Mouse (Mus musculus) yolk sac, embryonic 10.5 days (tissue): ENCODE measurements around the gene Casz1.

Experiments
- DNase-seq: peaks from one replicate; pipeline ENCODE4 v3.0.0-alpha.2; 2017; ENCODE audit warnings: low spot score

The Casz1 gene

DNA sequence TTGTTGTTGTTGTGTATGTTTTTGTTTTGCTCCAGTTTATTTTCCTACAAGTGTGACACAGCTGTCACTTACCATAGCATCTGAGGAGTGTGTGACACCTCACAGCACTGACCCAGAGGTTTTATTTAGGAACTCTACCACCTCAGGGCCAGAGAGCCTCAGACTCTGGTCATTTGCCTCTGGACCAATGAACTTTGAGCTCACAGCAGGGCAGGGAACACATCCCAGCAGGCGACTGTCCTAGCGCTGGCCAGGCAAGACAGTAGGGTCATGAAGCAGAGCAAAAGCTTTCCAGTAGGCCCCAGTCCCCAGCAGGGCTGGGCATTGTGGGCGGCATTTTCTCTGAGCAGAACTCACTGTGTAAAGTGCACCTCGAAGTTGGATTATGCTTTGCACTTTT, 1.2 kb upstream of the Casz1 start:
- DNase-seq, result no peak

DNA sequence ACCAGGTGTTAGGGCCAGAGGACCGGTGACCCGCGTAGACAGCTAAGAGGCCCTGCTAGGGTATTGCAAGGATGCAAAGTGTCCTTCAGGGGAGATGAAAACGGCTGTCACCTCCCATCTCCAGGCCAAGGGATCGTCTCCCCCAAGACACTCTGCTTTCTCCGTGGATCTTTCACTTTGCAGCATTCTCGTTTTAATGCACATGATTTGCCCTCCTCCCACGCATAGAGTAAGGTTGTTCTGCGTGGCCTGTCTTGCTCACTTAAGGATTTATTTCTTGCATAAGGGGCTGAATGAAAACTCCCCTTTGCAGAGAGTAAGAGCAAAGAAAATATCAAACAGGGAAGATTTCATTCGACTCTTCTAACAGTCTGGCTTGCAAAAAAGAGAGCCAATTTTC, 593 bp upstream of the Casz1 start:
- no peak for DNase-seq

DNA sequence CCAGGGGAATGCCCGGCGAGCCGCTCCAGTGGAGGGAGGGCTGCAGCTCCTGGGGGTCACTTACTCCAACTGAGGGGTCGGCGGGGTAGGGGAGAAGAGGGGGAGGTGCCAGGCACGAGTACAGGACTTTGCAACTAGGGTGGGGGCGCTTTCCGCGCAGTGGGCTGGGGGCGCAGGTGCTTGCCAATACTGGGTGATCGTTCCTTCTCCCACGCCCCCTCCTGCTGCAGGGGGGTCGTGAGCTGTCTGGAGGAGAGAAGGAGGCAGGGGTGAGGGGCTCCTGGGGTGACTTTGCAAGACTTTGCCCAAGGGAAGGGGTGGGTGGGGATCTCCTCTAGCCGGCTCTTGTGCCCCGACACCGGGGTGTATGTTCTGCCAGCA, 541 bp downstream of the Casz1 start:
- no peak for DNase-seq

DNA sequence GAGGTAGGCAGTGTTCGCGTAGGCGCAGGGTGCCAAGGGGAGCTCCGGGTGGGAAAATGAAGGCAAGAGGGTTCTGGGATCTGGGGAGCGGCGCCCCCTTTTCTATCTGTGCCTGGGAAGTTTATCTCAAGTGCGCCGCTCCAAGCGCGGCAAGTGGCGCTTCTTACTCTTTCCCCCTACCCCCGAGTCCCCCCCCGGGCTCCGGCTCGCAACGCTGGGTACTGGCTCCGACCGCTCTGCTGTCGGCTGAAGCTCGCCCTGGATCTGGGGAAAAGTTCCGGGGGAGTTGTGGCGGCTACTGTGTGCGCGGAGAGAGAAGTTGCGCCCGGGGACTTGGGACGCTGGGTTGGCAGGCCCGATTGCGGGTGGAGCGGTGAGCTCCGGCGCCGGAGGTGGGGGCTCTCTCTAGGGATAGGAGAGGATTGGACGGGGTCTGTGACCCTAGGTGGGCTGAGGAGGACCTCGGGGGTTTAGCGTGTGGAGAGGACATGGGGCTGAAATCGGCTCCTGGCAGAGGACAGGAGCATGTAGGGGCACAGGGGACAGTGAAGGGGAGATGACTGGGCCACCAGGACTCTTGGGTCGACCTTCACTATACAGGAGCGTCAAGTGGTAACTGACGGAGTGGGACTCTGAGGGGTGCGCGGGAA, 1.1 kb downstream of the Casz1 start:
- DNase-seq, result no peak

DNA sequence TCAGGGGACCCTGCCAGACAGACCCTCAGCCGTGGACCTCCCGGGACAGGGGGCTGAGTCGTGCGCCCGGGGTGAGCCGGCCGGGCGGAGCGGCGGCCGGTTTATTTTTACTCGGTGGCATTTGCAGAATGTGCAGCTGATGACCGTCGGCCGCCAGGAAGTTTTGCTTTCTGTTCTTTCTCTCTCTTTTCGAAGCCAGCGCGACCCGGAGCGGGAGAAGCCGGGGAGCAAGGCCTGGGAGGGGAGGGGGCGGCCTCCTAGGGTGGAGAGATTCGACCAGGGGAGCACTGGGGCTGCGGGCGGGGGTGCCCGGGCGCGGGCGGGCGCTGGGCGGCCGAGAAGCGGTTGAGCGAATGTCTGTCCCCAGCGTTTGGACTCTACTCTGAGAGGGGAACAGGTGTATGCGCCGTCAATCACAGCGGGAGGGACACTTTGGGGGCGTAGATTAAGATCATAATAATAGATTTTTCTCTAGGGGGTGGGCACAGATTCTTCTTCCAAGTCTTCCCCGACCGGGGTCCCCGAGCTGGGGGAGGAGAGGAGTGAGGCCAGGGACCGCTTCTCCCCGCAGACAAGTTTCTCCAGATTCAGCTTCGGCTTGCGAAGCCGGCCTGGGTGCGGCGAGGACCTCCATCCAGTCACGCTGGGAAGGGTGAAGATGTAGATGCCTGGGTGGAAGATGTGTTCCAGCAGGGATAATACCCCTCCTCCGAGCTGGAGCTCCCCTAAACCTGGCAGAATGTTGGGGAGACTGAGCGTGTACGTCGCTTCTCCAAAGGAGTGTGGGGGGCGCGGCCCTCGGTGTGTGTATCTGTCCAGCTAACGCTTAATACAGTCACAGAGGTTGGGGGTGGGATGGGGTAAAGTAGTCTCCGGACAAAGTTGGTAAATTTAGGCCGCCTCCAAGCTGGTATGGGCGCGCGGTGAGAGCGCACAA, 1.9 kb downstream of the Casz1 start:
- DNase-seq, result no peak

DNA sequence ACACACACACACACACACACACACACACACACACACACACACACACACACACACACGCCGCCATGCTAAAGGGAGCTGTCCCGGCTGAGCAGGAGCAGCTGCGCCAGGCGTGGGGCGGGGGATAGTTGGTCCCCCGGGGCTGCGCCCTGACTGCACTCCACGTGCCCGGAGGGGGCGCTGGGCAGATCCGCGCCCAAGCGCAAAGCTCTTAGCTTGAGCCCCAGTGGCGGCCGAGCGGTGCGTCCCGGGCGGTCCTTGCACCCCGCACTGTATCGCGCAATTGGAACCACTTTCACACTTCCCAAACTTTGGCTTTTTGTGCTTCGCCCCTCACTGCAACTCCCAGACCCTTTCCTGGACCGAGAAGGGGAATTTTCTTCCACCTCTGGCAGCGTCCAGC, 2.6 kb downstream of the Casz1 start:
- no peak for DNase-seq

DNA sequence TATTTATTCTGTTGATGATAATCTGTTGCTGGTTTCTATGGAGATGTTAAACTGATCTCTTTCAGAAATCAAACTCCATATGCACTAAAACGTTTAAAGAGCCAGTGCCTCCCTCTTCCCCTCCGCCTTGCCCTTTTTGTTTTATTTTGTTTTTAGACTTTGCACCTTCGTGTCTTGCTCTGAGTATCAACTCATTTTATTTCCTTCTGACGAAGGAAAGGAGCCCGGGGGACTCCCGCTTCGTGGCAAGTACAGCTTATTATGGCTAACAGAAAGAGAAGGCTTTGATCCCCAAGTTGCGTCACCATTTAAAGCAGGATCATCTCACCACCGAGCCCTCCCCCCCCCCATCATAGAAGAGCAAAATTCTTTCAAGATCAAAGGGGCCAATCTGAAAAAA, 3.2 kb downstream of the Casz1 start:
- no peak for DNase-seq

DNA sequence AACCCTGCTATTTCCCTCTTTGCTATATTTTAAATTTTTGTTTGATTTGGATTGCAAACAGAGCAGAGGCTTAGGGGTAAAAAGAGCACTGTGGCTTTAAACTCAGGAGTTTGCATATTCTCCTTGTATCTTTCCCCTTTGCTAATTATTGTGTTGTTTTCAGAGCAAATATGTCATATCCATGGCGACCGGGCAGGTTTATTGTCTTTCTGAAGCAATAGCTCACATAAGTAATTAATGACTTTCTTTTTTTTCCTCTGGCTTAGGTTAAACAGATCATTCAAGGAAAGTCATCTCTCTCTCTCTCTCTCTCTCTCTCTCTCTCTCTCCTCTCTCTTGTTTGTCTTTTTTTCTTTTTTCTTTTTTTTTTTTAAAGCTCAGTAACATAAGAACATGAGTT, 4.6 kb downstream of the Casz1 start:
- DNase-seq, result no peak

DNA sequence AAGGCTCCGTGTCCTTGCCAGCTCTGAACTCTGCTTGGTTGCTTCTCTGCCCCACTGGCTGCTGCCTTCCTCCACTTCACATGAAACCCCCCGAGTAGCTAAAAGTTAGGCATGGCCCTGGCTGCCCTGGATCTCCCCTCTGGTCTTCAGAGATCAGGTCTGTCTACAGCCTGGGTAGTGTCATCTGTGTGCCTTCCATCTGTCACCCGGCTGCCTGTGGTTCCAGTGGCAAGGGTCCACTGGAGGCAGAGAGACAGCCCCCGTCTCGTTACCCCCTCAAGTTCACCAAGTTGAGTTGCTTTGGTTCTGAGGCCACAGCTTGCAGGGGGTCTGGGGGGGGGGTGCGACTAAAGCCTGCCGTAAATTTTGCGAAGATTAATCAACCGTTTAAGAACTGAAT, 6.5 kb downstream of the Casz1 start:
- DNase-seq, result no peak

DNA sequence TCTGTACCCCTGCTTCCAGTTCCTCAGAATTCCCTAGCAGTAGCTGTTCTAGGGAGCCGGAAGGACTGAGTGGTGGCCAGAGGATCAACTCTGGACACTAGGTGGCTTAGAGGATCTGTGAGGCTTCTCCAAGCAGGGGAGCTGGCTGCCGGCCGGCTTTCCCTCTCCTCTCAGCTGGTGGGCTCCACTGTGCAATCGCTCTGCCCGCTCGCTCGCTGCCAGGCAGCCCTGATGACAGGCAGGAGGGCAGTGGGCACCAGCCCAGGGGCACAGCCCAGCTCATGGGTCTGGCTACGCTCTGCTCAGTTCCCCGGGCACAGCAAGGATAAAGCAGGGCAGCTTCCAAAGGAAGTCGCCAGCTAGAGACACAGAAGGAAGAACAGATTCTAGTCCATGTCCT, 7.7 kb downstream of the Casz1 start:
- no peak for DNase-seq

DNA sequence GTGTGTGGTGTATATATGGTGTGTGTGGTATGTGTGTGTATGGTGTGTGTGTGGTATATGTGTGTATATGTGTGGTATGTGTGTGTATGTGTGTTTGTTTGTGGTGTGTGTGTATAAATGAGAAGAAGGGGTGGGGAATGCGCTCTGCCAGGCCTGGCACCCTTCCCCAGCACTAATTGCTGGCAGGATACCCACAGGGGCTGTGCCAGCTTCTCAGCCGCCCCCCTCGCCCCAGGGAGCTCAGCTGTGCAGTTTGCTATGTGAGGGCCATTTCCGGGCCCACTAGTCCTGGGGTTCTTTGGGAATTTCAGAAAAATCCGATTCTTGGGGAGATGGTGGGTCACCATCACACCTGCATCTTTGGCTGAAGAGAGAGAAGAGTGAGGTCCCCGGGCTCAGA, 9.0 kb downstream of the Casz1 start:
- DNase-seq, result no peak

DNA sequence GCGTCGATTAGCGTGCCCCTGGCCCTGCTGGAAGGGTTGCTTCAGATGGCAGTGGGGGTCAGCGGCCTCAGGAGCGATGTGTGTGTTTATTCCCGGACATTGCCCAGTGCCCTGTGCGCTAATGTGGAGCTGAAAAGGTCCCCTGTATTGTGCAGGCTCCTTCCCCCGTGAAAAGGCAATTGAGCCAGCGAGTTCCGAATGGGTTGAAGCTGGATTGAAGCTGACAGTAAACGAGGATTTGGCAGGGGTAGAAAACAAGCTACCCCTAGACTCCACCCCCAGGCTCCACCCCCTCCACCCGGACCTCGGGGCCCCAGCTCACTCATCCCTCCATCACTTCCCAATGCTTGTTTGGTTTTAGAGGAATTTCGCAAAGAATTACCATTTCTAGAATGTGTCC, 12.3 kb downstream of the Casz1 start:
- no peak for DNase-seq

DNA sequence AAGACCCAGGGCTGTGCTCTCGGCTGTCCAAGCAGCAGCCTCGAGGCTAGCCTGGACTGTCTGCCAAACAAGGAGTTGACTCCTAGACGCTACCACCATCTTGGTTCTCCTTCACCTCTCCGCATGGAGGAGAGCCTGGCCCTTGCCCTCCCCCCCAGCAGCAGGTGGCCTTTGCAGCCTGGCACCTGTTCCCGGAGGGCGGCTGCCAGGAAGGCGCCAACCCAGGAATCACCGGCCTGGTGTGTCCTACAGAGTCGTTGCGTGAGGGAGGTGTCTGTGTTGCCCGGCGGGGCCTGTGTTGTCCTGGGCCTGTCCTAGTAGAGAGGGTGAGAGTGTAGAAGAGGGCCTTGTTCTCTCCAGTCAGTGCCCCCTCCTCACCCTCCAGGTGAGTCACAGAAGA, 13.9 kb downstream of the Casz1 start:
- no peak for DNase-seq

DNA sequence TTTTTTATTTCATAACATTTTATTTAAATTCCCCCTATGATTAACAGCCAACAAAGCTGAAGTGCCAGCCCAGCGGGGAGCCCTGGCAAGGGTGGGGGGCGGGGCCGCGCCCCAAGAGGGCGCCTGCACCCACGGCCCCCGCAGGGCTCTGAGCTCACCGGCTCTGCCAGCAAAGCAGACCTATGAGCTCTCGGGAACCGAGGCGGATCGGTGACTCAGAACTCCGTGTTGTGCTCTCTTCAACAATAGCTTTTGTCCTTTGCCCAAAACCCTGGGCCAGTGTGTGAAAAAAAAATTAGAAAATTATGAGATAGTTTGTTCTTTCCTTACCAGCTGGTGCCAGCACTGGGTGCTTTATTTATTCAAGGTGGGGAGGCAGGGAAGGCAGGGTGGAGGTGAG, 15.9 kb downstream of the Casz1 start:
- DNase-seq, result no peak

DNA sequence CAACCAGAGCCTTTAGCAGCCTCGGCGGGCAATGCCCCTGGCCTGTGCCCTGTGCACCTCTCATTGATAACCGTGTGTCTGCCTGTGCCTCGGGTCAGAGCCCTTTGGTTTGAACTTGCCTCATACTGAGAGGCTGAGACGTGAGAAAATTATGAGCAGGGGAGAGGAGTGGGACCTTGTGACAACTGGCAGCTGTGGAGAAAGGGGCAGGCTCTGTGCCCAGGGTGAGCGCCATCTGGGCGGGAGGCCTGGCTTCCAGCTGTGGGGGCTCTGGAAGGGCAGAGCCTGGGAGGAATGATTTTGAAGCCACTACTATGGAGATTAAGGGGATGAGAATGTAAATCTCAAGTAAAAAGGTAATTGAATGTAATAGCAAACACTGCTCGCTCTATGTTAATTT, 19.1 kb downstream of the Casz1 start:
- no peak for DNase-seq

DNA sequence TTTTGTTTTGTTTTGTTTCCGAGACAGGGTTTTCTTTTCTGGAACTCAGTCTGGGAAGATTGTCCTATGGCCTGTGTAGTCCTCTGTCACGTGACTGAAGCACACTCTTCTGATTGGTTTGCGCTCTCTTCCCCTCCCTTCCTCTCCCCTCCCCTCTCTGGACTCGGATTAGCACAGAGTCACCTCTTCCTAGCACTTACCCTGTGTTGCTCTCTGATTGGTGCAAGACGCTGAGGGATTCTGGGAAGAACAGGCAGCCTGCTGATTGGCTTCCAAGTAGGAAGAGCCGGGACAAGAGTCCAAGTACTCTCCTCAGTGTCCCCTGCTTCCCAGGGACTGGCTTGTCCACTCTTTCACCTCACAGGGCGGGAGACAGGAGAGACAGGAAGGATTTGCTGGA, 26.1 kb downstream of the Casz1 start:
- DNase-seq, result peak; percentile 74

DNA sequence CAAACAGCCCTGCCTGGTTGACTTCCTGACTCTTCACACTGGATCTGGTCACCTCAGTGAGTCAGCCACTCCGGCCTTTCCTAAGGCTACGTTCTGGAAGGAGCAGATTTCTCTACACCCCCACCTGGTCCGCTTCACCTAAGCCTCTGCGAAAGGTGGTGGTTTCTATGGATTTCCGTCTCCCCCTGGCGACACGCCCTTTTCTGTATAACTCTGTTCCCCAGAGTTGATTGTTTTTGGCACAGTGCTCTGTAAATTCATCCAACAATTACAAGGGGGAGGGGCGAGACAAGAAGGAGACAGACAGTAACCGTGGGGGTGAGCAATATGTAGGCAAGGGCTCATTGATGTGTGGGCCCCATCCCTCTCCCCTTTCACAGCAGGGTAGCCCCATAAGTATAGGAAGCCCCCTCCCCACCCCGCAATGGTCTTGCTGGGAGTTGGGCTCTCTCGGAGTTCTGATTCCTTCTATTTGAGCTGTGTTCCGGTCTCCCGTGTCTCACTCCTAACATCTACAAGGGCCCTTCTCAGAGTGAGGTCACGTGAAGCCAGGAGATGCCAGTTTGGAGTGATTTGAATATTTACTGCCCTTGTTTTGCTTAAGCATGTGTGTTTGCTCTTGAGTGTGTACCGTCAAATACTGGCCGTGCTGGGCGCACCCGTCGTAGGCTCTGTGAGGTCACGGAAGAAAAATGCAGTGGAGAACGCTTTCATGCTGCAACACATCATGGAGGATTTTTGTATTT, 29.2 kb downstream of the Casz1 start:
- DNase-seq, result no peak

DNA sequence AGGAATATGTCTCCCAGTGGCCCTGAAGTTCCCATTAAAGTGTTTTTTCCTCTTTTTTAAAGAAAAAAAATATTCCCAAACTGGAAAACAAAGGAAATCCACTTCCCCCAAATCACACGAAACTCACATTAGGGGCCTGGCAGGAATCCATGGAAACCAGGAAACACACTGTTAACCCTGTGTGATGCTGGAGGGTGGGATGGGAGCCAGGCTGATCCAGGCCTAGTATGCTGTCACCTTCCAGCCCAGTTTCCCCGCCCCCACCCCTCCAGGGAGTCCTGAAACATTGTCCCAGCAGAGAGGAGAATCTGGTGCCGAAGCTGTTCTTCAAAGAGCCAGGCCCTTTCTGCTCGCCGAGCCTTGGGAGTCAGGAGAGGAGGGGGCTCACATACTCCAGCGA, 32.2 kb downstream of the Casz1 start:
- DNase-seq, result no peak

DNA sequence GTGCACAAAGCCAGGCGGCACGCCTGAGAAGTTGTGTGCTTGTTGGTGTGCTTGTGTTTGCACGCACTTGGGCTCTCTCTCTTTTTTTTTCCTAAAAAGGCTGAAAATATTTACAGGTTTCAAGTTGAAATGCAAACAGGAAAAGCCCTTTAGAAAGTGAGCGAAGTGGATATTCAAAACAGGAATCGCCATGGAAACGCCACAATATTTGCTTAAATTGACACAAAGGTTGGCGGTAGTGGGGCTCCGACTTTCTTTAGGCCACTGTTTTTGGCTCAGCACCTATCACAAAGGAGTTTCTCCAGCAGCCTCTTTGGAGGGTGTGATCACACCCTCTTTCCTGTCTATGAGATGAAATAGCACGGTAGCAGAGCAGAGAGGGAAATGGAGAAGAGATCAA, 32.8 kb downstream of the Casz1 start:
- DNase-seq, result no peak

DNA sequence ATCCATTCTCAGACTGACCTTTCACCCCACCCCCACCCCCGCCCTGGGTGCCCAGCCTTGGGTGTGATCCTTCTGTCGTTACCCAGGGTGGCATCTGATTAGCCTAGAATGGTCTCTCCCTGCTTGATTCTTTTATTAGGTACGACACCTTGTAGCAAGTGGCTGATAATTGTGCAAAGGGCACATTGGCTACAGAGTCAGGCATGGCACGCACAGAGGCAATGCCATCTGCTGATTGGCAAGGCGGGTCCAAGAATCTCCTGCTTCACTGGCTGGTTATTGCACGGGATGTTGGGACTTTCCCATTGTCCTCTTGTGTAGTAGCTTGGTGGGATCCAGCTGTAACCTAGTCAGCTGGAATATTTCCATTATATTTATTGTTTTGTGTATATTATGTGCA, 33.4 kb downstream of the Casz1 start:
- DNase-seq, result no peak

DNA sequence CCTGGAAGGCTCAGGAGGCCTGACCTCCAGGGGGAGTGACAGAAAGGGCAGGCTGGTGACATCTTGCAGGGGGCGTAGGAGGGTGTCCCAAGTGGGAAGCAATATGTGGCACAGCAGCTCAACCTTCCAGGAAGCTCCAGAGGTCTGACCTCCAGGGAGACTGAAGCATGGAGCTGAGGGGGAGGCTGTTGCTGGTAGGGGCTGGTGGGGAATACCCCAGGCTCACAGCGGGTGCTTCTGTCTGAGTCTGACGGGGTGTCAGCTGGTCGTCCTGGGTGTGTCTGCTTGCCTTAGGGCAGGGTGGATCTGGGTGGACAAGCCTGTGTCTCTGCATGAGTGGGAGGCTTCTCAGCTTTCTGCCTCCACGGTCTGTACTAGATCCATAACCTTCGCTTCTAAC, 38.1 kb downstream of the Casz1 start:
- no peak for DNase-seq

DNA sequence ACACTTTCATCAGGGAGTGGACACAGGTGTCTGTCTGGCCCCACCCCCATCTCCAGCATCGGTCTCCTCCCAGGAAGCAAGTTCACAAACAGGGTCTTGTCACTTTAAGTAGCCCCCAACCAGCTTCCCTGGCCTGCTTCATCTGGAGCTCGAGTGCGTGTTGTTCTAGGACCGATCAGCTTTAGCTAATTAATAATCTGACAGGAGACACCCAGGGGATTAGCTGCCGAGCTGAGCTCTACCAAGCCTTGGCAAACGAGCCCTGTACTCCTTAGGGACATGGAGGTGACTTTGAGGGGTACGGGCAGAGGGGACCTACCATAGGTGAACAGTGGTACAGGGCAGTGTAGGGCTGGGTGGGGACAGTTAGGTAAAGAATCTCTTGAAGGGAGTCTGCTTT, 40.7 kb downstream of the Casz1 start:
- DNase-seq, result no peak

DNA sequence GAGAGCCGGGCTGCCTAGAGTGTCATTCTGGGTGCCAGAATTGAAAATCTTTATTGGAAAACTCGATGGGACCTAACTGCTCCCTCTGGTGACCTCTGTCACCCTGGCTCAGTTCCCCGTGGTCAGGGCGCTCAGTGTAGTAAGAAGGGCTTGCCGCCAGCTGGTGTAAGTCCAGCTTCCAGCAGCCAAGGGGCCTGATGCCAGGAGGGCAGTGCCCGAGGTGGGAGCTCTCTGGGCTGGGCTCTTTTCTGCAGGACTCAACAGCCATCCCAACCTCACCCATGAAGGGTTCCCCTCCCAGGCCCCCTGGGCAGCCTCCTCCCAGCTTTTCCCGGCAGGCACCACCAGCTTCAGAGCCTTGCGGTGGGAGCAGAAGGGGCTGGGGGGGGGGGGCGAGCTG, 42.0 kb downstream of the Casz1 start:
- DNase-seq, result no peak
